8 mouse cellular contexts compared by ENCODE assay signal in genomic region chr7:6155031-6155872, GRCm38 (mm10). TPM values are rescaled to one million over a fixed set of nuclear protein-coding genes. Genes with fewer than 3 reads are reported as not detected.
DNase-seq lines count a peak whose midpoint lies in the region; ATAC-seq and TF ChIP-seq lines count a peak whose summit lies in the region.

No protein-coding gene starts in this region.

- H3K9ac ChIP-seq in intestine, postnatal 0 days (ENCODE audit: low read depth, low read length): peak overlapping the region; percentile 85
- peak overlapping the region; percentile 88 for H3K9ac ChIP-seq in limb, embryonic 12.5 days (replicated peaks)
- H3K9ac ChIP-seq in midbrain, embryonic 14.5 days (replicated peaks; ENCODE audit: low read length): peak overlapping the region; percentile 93

- H3K4me2 ChIP-seq in intestine, postnatal 0 days (replicated peaks; ENCODE audit: low read depth): peak overlapping the region; percentile 81
- H3K4me2 ChIP-seq in limb, embryonic 12.5 days: peak overlapping the region; percentile 89
- peak overlapping the region; percentile 94 for H3K4me2 ChIP-seq in midbrain, embryonic 14.5 days (ENCODE audit: low read length)

- no peaks in the 10 kb centered on the region for H3K27me3 ChIP-seq in intestine, postnatal 0 days (replicated peaks; ENCODE audit: control insufficient read depth, insufficient read depth, low read length)
- H3K27me3 ChIP-seq in limb, embryonic 12.5 days: no peaks in the 10 kb centered on the region
- H3K27me3 ChIP-seq in midbrain, embryonic 14.5 days (ENCODE audit: control insufficient read depth, insufficient read depth, low read length): no peaks in the 10 kb centered on the region
- no peaks in the 10 kb centered on the region for H3K27me3 ChIP-seq in spleen, adult 2 months (ENCODE audit: control insufficient read depth, insufficient read depth, low read length)

- ATAC-seq in intestine, postnatal 0 days: peak; percentile 77
- ATAC-seq in limb, embryonic 12.5 days (ENCODE audit: insufficient number of reproducible peaks, insufficient read depth, low FRiP score, low TSS enrichment, low read depth): peak; percentile 77
- ATAC-seq in midbrain, embryonic 14.5 days (ENCODE audit: low FRiP score, low TSS enrichment): peak; percentile 83

- peak; percentile 82 for DNase-seq in layer of hippocampus, adult 11-12 months (ENCODE audit: low spot score)
- no peak for DNase-seq in layer of hippocampus, adult 9-10 months (ENCODE audit: low spot score)
- DNase-seq in embryo, embryonic 11.5 days (ENCODE audit: low read depth, low spot score): peak; percentile 80
- DNase-seq in gastrocnemius, postnatal 4 days (ENCODE audit: low spot score in 2 of 2): peak; percentile 73 to 86
- DNase-seq in midbrain, embryonic 14.5 days: peak; percentile 96
- peak; percentile 65 to 67 for DNase-seq in spleen, adult 2 months (ENCODE audit: low read depth in 1 of 2, low spot score in 2 of 2)

- peak overlapping the region; percentile 93 for H3K27ac ChIP-seq in intestine, postnatal 0 days (ENCODE audit: low read depth, low read length)
- H3K27ac ChIP-seq in limb, embryonic 12.5 days: peak overlapping the region; percentile 92
- H3K27ac ChIP-seq in midbrain, embryonic 14.5 days (replicated peaks; ENCODE audit: low read depth, low read length): peak overlapping the region; percentile 94
- peak overlapping the region; percentile 99 for H3K27ac ChIP-seq in spleen, adult 2 months (ENCODE audit: insufficient read depth, low read length)

- H3K36me3 ChIP-seq in intestine, postnatal 0 days (ENCODE audit: control insufficient read depth, insufficient read depth): no peaks in the 10 kb centered on the region
- no peaks in the 10 kb centered on the region for H3K36me3 ChIP-seq in limb, embryonic 12.5 days
- no peaks in the 10 kb centered on the region for H3K36me3 ChIP-seq in midbrain, embryonic 14.5 days (ENCODE audit: control insufficient read depth, insufficient read depth, low read length)
- H3K36me3 ChIP-seq in spleen, adult 2 months (ENCODE audit: control insufficient read depth, insufficient read depth, low read length): no peaks in the 10 kb centered on the region

- H3K9me3 ChIP-seq in intestine, postnatal 0 days (ENCODE audit: control insufficient read depth): no peaks in the 10 kb centered on the region
- H3K9me3 ChIP-seq in limb, embryonic 12.5 days: no peaks in the 10 kb centered on the region
- H3K9me3 ChIP-seq in midbrain, embryonic 14.5 days (ENCODE audit: control insufficient read depth, low read length): no peaks in the 10 kb centered on the region

- peak overlapping the region; percentile 78 for H3K4me3 ChIP-seq in intestine, postnatal 0 days (ENCODE audit: low read depth, low read length)
- H3K4me3 ChIP-seq in limb, embryonic 12.5 days (replicated peaks): peak overlapping the region; percentile 74
- peak overlapping the region; percentile 78 for H3K4me3 ChIP-seq in midbrain, embryonic 14.5 days (replicated peaks; ENCODE audit: low read depth, low read length)
- H3K4me3 ChIP-seq in spleen, adult 2 months (ENCODE audit: extremely low read depth, insufficient read depth, insufficient read length): peak overlapping the region; percentile 92

- no peak for TF ChIP-seq CTCF in intestine, postnatal 0 days (IDR thresholded peaks at IDR 0.05; ENCODE audit: low read depth)
- no peak for TF ChIP-seq CTCF in spleen, adult 2 months (IDR thresholded peaks at IDR 0.05; ENCODE audit: extremely low read depth, insufficient read depth, insufficient read length, insufficient replicate concordance)

- peaks cover 13% of the 10 kb centered on the region; the same call in 1 of the 2 replicates for H3K4me1 ChIP-seq in intestine, postnatal 0 days (replicated peaks; ENCODE audit: control insufficient read depth, insufficient read depth, low read length)
- peaks cover 22% of the 10 kb centered on the region for H3K4me1 ChIP-seq in limb, embryonic 12.5 days (replicated peaks)
- peaks cover 10% of the 10 kb centered on the region for H3K4me1 ChIP-seq in midbrain, embryonic 14.5 days (ENCODE audit: control insufficient read depth, insufficient read depth, low read length)
- H3K4me1 ChIP-seq in spleen, adult 2 months (ENCODE audit: control insufficient read depth, insufficient read depth, insufficient read length): peaks cover 29% of the 10 kb centered on the region; the same call in 1 of the 2 replicates

- 1% methylated on average over 70 of the region's 85 CpGs for WGBS in intestine, postnatal 0 days
- WGBS in limb, embryonic 12.5 days: 0% methylated on average over 76 of the region's 85 CpGs
- WGBS in midbrain, embryonic 14.5 days: under 1% methylated on average over 77 of the region's 85 CpGs
- 1% methylated on average over 77 of the region's 85 CpGs for WGBS in spleen, adult 2 months

- TF ChIP-seq POLR2A in spleen, adult 2 months (IDR thresholded peaks at IDR 0.05; ENCODE audit: low read depth, low read length): no peak

RNA-seq across cellular contexts. Expression of gene Zfp787, which starts 0.5 kb away (rescaled TPM):
- 10 to 100 TPM; 38.9 to 52.0 TPM for total RNA-seq in gastrocnemius, postnatal 4 days (2021)
- 42.2 and 46.5 TPM in 2 replicates for polyA plus RNA-seq in intestine, postnatal 0 days (2015; fragmentation: Nextera tagmentation; extraction: Ambion mirVana)
- polyA plus RNA-seq in limb, embryonic 12.5 days (2016; fragmentation: Nextera tagmentation; extraction: Ambion mirVana): 35.2 and 36.1 TPM in 2 replicates
- 12.0 and 19.1 TPM in 2 replicates for polyA plus RNA-seq in midbrain, embryonic 14.5 days (2014; fragmentation: Nextera tagmentation; extraction: Ambion mirVana)
- 34.5 and 43.2 TPM in 2 replicates for polyA plus RNA-seq in spleen, adult 2 months (2012; rRNA removed)

RNA-seq across cellular contexts. Expression of gene Zfp444, which starts 16.8 kb away (rescaled TPM):
- total RNA-seq in gastrocnemius, postnatal 4 days (2021): 10 to 100 TPM; 11.8 to 12.5 TPM
- 18.5 and 18.7 TPM in 2 replicates for polyA plus RNA-seq in intestine, postnatal 0 days (2015; fragmentation: Nextera tagmentation; extraction: Ambion mirVana)
- polyA plus RNA-seq in limb, embryonic 12.5 days (2016; fragmentation: Nextera tagmentation; extraction: Ambion mirVana): 73.5 and 81.0 TPM in 2 replicates
- polyA plus RNA-seq in midbrain, embryonic 14.5 days (2014; fragmentation: Nextera tagmentation; extraction: Ambion mirVana): 82.8 and 94.7 TPM in 2 replicates
- polyA plus RNA-seq in spleen, adult 2 months (2012; rRNA removed): 20.2 and 29.7 TPM in 2 replicates

RNA-seq across cellular contexts. Expression of gene Galp, which starts 41.6 kb away (rescaled TPM):
- not detected for total RNA-seq in gastrocnemius, postnatal 4 days (2021)
- polyA plus RNA-seq in intestine, postnatal 0 days (2015; fragmentation: Nextera tagmentation; extraction: Ambion mirVana): not detected in 2 replicates
- not detected in 2 replicates for polyA plus RNA-seq in limb, embryonic 12.5 days (2016; fragmentation: Nextera tagmentation; extraction: Ambion mirVana)
- not detected in 2 replicates for polyA plus RNA-seq in midbrain, embryonic 14.5 days (2014; fragmentation: Nextera tagmentation; extraction: Ambion mirVana)
- polyA plus RNA-seq in spleen, adult 2 months (2012; rRNA removed): not detected in 2 replicates
